Mouse (Mus musculus) heart, adult 9 months (tissue): Measurements from ENCODE around the gene Tmem266.

ENCODE experiments used
- DNase-seq, 2 experiments: peaks; one replicate each; pipeline ENCODE4 v3.0.0; 2022; ENCODE audit warnings: low spot score in 2 of 2

Gene Tmem266

DNA sequence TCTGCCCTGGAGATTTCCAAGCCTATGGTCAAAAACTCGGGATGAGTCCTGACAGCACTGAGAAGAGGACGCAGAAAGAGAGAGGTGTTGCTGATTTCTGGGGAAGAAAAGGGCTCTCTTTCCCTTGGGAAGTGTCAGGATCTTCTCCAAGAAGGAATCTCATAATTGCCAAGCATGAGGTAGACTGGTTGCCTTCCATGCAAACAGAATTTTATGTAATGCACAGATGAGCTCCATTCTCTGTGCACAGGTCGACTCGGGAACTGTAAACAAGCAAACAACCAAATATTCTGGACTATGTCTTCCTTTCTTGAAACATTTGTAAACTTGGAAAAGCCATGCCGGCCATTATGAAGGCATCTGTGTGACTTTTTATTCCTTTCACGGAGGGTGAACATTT, 2.7 kb downstream of the Tmem266 start:
- DNase-seq: no peak

- no peak for DNase-seq
These were observed 5.8 kb downstream of the Tmem266 start for GRCm38 (mm10) chr9:55332476-55332875.

DNA sequence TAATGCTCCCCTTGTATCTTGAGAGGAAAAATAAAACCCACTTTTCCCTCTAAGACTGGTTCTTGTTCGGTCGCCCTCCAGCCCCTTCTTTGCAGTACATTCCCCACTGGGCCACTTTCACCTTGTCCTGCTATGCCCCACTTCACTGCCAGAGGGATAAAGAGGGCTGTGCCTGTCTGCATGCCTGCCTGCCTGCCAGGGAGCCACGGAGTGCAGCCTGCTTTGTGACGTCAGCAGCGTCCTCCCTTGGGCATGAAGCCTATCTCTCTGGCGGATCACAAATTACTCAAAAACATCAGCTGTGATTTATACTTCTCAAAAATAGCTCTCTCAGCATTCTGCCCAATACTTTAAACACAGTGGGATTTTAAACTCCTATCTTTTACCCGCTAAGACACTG, 6.2 kb downstream of the Tmem266 start:
- DNase-seq: peak; percentile 5 to 10

- DNase-seq: no peak
These were observed 17.5 kb downstream of the Tmem266 start for GRCm38 (mm10) chr9:55344165-55344564.

GRCm38 (mm10) chr9:55345332-55345731, 18.6 kb downstream of the Tmem266 start:
- no peak for DNase-seq

DNA sequence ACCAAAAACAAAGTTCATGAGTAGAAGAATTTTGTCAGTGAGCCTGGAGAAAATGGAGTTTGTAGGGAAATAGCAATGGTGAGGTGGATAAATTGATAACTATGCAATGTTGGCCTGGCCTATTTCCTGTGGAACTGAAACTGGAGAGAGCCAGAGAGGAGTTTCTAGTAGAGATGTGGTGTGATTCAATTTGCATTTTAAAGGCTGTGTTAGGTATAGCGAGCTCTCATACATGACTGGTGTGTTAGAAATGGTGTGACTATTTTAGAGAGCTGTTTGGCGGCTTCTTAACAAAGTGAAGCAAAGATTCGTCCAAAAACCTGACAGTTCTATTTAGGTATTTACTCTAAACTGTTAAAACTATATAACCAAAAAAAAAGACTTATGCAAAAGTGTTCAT, 22.0 kb downstream of the Tmem266 start:
- no peak for DNase-seq

DNA sequence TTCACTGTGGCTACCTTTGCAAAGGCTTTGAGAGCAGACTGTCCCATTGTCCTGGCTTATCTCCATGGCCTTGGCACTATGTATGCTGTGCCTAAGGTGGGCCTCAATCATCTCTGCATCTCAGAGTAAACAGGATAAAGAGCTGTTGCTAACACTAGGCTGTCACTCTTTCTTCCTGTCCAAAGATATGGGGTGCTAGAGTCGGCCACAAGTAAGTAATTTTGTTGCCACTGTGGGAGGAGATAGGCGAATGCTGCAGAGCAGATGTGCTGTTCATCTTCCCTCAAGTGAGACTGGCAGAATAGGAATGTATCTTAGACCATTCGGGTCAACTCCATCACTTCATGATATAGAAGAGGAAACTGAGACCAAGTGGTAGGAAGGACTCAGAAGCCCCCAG, 28.0 kb downstream of the Tmem266 start:
- DNase-seq: no peak

DNA sequence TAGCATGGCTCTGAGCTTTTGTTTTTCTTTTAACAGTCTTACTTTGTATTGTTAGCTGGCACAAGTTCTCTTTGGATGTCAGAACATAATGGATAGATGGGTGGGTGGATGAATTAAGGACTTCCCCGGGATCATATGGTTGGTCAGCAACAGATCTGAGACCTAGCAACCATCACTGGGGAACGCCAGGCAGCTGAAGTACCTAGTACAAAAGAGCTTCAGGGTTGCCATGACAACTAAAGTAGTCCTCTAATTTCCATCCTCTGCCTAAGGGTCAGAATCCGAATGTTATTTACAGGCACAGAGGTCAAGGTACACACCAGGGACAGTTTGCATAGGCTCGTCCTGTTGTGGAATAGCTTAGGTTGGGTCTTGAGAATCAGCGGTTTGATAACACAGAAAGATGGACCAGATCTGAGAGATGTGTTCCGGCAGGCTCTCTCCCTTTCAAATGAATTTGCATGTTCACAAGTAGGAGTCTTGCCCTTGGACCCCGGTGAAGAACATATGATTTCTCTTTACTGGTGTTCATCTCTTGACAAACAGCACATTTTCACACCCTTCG, 28.6 kb downstream of the Tmem266 start:
- no peak for DNase-seq

DNA sequence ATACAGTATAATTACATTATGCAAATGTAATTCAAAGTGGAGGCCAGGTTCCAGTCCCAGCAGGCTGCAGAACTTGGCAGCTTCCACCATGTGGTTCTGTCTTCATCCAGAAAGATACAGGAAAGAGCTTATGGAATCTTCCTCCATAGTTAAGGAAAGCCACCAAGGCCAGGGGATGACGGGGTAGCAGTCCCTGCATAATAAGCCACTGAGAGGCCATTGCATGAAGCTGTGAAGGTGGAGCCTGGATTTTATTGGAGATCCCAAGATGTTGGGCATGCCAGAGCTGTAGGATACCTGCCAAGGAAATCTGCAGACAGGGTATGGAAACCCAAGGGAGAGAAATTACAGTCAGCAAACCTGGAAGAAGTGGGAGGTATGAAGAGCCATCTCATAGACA, 30.5 kb downstream of the Tmem266 start:
- DNase-seq: no peak

GRCm38 (mm10) chr9:55360372-55360771, 33.7 kb downstream of the Tmem266 start:
- DNase-seq: no peak

DNA sequence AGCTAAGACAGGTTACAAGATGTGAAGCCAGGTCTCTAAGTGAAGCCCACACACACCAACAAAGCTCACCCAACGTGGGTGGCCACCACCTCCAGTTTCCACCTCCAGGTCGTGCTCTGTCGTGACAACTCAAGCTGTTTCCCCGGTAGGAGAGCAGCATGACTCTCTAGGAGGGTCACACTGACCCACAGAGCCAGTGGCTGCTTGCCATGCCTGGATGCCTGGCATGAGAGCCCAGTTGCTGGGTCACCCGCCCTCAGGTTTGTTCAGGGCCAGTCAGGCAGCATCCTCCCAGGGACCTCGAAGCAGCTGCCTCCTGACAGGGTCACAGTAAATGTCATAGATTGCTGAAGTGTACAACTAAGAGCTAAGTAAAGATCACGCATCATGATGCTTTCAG, 34.1 kb downstream of the Tmem266 start:
- peak in 1 of 2 experiments; percentile 11 for DNase-seq

DNA sequence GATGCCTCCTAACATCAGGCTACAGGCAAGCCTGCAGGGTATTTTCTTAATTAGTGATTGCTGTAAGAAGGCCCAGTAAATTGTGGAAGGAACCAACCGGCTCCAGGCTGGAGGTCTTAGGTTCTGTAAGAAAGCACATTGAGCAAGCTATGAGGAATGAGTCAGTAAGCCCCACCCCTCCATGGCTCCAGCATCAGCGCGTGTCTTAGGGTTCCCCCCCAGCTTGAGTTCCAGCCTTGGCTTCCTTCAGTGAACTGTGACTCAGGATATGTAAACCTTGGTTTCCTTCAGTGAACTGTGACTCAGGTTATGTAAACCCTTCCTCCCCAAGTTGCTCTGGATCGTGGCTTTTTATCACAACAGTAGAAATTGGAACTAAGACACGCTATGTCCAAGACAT, 35.3 kb downstream of the Tmem266 start:
- DNase-seq: no peak

- no peak for DNase-seq
These were observed 37.0 kb downstream of the Tmem266 start for GRCm38 (mm10) chr9:55363707-55364106.

- no peak for DNase-seq
These were observed 41.3 kb downstream of the Tmem266 start for GRCm38 (mm10) chr9:55368011-55368410.

DNA sequence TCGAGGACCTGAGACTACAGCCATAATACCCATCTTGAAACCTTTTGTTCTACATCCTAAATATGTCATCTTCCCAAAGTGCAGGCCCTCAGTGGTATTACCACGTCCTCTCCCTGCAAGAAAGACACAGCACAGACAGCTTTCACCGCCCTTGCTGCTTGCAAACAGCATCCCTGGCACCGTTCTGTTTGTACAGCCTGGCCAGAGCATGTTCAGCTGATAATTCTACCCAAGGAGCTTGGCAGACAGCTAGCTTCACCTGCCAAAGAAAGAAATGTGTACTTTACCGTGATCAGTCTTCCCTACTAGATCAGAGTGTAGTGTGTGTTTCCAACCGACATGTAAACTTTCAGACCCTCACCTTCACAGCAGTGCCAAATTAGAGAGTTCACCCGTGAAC, 45.2 kb downstream of the Tmem266 start:
- no peak for DNase-seq

DNA sequence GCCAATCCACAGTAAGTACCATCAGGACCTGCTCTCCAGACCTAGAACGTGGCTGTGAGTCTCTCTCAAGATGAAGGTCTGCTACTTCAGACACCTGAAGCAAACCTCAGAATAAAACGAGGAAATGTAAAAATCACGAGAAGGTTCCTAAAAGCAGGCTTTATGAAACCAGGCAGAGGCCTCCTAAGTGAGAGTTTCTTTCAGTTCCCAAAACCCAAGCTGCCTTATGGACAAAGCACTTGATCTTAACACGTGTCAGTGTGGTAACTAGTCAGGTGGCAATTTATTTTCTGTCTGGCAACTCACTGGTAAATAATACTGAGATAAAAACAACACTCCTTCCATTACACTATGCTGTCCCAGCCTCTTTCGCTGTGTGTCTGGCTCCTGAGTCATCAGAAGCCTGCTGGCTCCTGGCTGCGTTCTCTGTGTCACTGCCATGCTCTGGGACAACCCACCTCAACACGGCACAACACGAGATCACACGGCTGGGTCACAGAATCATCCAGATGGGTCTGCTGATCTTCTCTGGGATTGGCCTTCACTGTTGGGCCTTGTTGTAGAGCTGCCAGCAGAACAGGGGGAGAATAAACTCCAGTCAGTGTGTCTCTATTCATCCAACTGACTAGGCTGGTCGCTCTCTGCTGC, 51.0 kb downstream of the Tmem266 start:
- DNase-seq: no peak

GRCm38 (mm10) chr9:55381456-55381855, 54.7 kb downstream of the Tmem266 start:
- DNase-seq: no peak

DNA sequence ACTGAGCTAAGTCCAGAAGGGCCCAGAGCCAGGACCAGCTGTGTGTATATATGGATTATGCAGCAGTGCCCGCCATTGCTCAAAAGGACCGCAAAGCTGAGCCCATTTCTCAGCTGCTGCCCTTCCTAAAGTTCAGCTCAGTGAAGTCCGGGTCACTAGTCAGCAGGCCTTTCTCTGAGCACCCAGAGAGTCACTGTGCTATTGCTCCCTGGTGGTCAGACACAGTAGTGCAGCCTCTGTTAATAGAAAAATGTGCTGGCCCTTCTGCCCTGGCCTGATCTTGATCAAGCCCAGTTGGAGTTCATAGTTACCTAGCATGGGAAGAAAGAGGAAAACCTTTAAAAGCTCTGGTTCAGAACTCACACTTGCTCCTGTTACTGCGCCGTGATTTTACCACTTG, 55.7 kb downstream of the Tmem266 start:
- no peak for DNase-seq

- no peak for DNase-seq
These were observed 59.4 kb downstream of the Tmem266 start for GRCm38 (mm10) chr9:55386117-55386516.

DNA sequence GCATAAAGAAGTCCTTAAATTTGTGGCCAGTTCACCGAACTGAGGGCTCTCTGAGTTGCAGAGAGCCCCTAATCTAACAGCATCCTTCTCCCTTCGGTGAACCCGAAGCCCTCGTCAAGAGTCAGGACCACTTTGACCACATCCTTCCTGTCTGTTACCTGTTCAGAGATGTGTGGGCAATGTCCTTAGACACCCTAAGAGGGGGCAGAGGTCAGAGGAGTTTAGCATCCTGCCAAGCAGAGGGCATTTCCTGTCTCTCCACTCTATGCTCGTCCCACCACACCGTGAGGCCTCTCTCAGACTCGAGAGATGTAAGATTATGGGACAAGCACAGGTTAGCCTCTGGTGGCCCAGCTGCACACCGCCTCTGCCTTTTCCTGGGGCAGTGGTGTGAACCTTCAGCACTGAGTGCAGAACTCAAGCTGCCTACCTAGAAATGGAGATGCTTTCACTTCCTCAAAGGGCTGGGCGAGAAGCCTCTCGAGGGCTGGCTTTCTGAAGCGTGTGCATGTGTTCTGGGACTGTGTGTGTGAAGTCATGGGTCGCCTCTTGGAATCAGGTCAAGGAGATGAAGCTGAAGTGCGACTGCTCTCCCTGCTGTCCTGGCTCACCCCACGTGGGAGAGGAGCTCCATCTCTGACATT, 61.3 kb downstream of the Tmem266 start:
- no peak for DNase-seq

DNA sequence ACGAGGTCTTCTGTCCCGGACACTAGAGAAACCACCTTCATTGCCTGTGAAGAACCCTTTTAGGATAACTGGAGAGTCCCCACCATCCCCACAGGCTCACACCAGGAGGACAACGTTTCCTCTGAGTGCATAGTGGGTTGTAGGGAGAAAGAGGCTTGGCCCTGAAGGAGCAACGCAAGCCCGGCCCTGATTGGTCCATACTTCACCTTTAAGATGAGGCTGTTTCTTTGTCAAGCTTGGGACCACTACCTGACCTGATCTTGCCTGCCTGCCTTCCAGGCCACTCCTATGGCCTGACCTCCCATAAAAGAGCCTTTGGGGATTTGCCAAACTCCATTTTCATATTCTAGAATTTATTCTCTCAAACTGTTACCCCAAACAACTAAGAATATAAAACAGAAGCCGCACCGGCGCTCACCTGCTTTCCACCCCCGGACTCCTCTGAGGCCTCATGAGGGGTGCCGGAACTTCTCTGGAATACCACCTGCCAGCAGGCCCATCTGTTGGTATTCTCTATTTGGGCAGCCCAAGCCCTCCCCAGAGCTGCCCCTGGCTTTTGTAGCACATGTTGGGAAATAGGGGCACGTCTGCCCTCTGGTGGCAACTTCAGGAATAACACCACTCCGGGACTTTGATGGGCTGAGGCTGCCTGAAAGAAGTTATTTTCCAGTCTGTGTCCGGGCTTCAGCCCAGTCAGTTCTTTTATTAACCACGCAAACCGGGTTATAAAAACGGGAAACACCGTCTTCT, 65.4 kb downstream of the Tmem266 start:
- peak; percentile 49 to 51 for DNase-seq

DNA sequence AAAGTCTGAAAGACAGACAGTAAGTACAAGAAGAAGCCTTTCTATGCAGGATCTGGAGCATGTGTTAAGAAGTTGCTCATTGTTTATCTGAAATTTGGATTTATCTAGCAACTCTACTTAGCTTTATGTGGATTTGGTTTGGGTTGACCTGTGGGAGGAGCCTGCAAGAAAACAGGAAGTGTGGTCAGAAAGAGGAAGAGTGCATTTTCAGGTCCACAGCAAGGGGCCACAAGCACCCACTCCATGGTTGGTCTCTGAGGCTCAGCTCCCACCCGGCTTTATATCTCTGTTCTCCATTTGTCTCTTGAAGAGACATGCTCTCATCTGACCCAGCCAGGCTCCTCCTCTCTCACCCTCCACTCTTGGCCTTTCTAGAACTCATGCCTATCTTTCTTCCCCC, 68.9 kb downstream of the Tmem266 start:
- DNase-seq: no peak
